13 mouse cellular contexts compared by ENCODE assay signal in the genomic region with DNA sequence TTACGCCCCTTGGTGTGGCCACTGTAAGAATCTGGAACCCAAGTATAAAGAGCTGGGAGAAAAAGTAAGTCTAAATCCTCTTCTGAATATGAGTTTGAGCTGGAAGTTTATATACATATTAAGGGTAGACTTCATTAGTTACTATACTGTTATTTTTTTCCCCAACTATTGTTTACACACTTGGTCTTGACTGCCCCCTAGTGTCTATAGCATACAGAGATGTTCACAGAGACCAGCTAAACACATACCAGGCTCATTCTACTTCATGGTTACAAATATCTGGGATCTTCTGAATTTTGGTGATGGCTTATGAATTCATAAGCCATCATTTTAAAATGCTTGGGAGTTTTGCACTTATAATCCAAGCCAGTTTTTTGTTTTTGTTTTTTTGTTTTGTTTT. TPM values are rescaled to one million over a fixed set of nuclear protein-coding genes. Genes with fewer than 3 reads are reported as not detected.
DNase-seq lines count a peak whose midpoint lies in the region; ATAC-seq and TF ChIP-seq lines count a peak whose summit lies in the region.
"Had no signal": no experiment of that assay in that cellular context is flagged by ENCODE, and none has a peak within 500 bp of the region (broad histone marks: within the 10 kb centered on the region; RNA-seq: fewer than 3 reads in every experiment).

No protein-coding gene starts in this region.

- no peak overlapping the region for H3K4me3 ChIP-seq in liver, adult 2 months (ENCODE audit: insufficient read depth, low read depth, low read length)
- no peak overlapping the region for H3K4me3 ChIP-seq in liver, embryonic 12.5 days
- H3K4me3 ChIP-seq in CH12.LX (replicated peaks in 1 of 3; ENCODE audit: low read depth in 2 of 3, low read length in 2 of 3, poor library complexity in 1 of 3) = no peak overlapping the region
- H3K4me3 ChIP-seq: midbrain, embryonic 12.5 days had no signal

- H3K9ac ChIP-seq in liver, adult 2 months (ENCODE audit: low read depth, low read length) = no peak overlapping the region
- no peak overlapping the region for H3K9ac ChIP-seq in liver, embryonic 12.5 days
- H3K9ac ChIP-seq in CH12.LX (ENCODE audit: insufficient read depth, low read depth) = no peak overlapping the region
- H3K9ac ChIP-seq: midbrain, embryonic 12.5 days had no signal

- in situ Hi-C loops in CH12.LX (cut with MboI; ENCODE audit: low pct_ligation_motif_present, low pct_unique_long_range_greater_than_20kb, low sequenced_read_pairs) = no loop called here

- WGBS in liver, adult 2 months = 85% methylated on average over 1 of the region's 1 CpGs
- WGBS in liver, embryonic 12.5 days (ENCODE audit: insufficient replicate concordance) = 95% methylated on average over 1 of the region's 1 CpGs

- no peaks in the 10 kb centered on the region for H3K79me2 ChIP-seq in liver, adult 2 months (ENCODE audit: control insufficient read depth, insufficient read depth, low read length)
- no peaks in the 10 kb centered on the region for H3K79me2 ChIP-seq in CH12.LX (replicated peaks; ENCODE audit: control insufficient read depth, extremely low read depth, insufficient read depth, poor library complexity, severe bottlenecking)

- peaks cover under 1% of the 10 kb centered on the region; the same call in 1 of the 2 replicates for H3K4me1 ChIP-seq in liver, adult 2 months (ENCODE audit: control insufficient read depth, insufficient read depth, low read length)
- no peaks in the 10 kb centered on the region for H3K4me1 ChIP-seq in liver, embryonic 12.5 days
- no peaks in the 10 kb centered on the region for H3K4me1 ChIP-seq in CH12.LX (ENCODE audit: control insufficient read depth in 1 of 2, insufficient read depth in 2 of 2)
- H3K4me1 ChIP-seq: midbrain, embryonic 12.5 days had no signal

- ATAC-seq in liver, embryonic 12.5 days = no peak

- TF ChIP-seq POLR2A in liver, adult 2 months (IDR thresholded peaks at IDR 0.05; ENCODE audit: extremely low read depth, insufficient read depth, low read length) = no peak
- 0 out of 2 replicates have a peak, but pooled peaks have one; percentile 20 for TF ChIP-seq POLR2A in CH12.LX (IDR thresholded peaks at IDR 0.05; ENCODE audit: low read depth, low read length)

- H3K4me2 ChIP-seq in liver, embryonic 12.5 days = no peak overlapping the region
- no peak overlapping the region for H3K4me2 ChIP-seq in CH12.LX (ENCODE audit: insufficient read depth, low read depth, poor library complexity, severe bottlenecking)
- H3K4me2 ChIP-seq: midbrain, embryonic 12.5 days had no signal

- peak; percentile 45 for TF ChIP-seq RAD21 in CH12.LX (IDR thresholded peaks at IDR 0.05; ENCODE audit: low read depth, low read length)

- no peak overlapping the region for H3K27ac ChIP-seq in liver, adult 2 months (replicated peaks; ENCODE audit: insufficient read depth, low read depth, low read length)
- H3K27ac ChIP-seq in liver, embryonic 12.5 days = no peak overlapping the region
- no peak overlapping the region for H3K27ac ChIP-seq in CH12.LX (ENCODE audit: insufficient read depth, low read depth)
- H3K27ac ChIP-seq: midbrain, embryonic 12.5 days had no signal

- dilution Hi-C loops in CH12.LX (cut with MboI; ENCODE audit: extremely low pct_ligation_motif_present, extremely low pct_unique_long_range_greater_than_20kb, low sequenced_read_pairs) = no loop called here

- peaks cover 82% of the 10 kb centered on the region for H3K36me3 ChIP-seq in liver, adult 2 months (ENCODE audit: control insufficient read depth, insufficient read depth, low read length)
- peaks cover 100% of the 10 kb centered on the region for H3K36me3 ChIP-seq in liver, embryonic 12.5 days
- peaks cover 68 to 91% of the 10 kb centered on the region in 2 experiments for H3K36me3 ChIP-seq in CH12.LX (replicated peaks in 1 of 2; ENCODE audit: control insufficient read depth in 1 of 2, insufficient read depth in 1 of 2, low read length in 1 of 2)

- peak; percentile 28; the same call in 1 of the 2 replicates for TF ChIP-seq CTCF in liver, adult 2 months (IDR thresholded peaks at IDR 0.05; ENCODE audit: low read depth, low read length)
- peak; percentile 38 to 67; a peak in 3 of 4 replicates for TF ChIP-seq CTCF in CH12.LX (conservative IDR thresholded peaks at IDR 0.05 in 1 of 2, IDR thresholded peaks at IDR 0.05 in 1 of 2; ENCODE audit: low read depth in 2 of 2, low read length in 2 of 2)

- TF ChIP-seq EP300 in CH12.LX (IDR thresholded peaks at IDR 0.05; ENCODE audit: low read length) = no peak

- H3K9me3 ChIP-seq in liver, embryonic 12.5 days (replicated peaks) = no peaks in the 10 kb centered on the region
- no peaks in the 10 kb centered on the region for H3K9me3 ChIP-seq in CH12.LX (replicated peaks; ENCODE audit: low read length)
- H3K9me3 ChIP-seq: midbrain, embryonic 12.5 days had no signal

- DNase-seq in liver, adult 2 months (ENCODE audit: extremely low read depth, low read depth, low spot score) = no peak
- peak; percentile 48 for DNase-seq in CH12.LX (ENCODE audit: extremely low read depth)
- DNase-seq in ZHBTc4 (ENCODE audit: low read depth, low spot score) = peak; percentile 64
- DNase-seq in mesoderm, embryonic 11.5 days (ENCODE audit: low read depth, low spot score) = peak; percentile 24
- no peak for DNase-seq in right cerebral cortex, adult 2 months (ENCODE audit: low spot score in 2 of 2)
- DNase-seq in right cerebral cortex, postnatal 36 days (ENCODE audit: low spot score in 2 of 2) = no peak
- DNase-seq: adrenal gland, adult 8-10 months; heart, postnatal 4 days; thymus, adult 18-20 months had no signal

- no peaks in the 10 kb centered on the region for H3K27me3 ChIP-seq in liver, adult 2 months (ENCODE audit: control insufficient read depth, insufficient read depth, low read length)
- H3K27me3 ChIP-seq in liver, embryonic 12.5 days (replicated peaks) = 0 out of 2 replicates have a peak, but pooled peaks cover 3% of the 10 kb centered on the region
- no peaks in the 10 kb centered on the region for H3K27me3 ChIP-seq in CH12.LX (replicated peaks)
- H3K27me3 ChIP-seq: midbrain, embryonic 12.5 days had no signal

TF ChIP-seq in CH12.LX, 34 proteins besides CTCF, POLR2A, EP300 and RAD21:
- no peak for TF ChIP-seq BHLHE40 (IDR thresholded peaks at IDR 0.05; ENCODE audit: low read depth, low read length)
- no peak for TF ChIP-seq CHD2 (IDR thresholded peaks at IDR 0.05; ENCODE audit: low read length)
- TF ChIP-seq NRF1 (IDR thresholded peaks at IDR 0.05; ENCODE audit: low read depth, low read length) = no peak
- peak; percentile 14; the same call in 1 of the 2 replicates for TF ChIP-seq SMC3 (IDR thresholded peaks at IDR 0.05; ENCODE audit: low read depth, low read length)
- TF ChIP-seq ZNF384 (IDR thresholded peaks at IDR 0.05; ENCODE audit: low read depth, low read length) = no peak
- no peak for TF ChIP-seq RCOR1 (conservative IDR thresholded peaks at IDR 0.05; ENCODE audit: low read depth, low read length)
- no peak for TF ChIP-seq GABPA (IDR thresholded peaks at IDR 0.05; ENCODE audit: insufficient replicate concordance, low read depth, low read length)
- no peak for TF ChIP-seq ELF1 (IDR thresholded peaks at IDR 0.05; ENCODE audit: low read depth, low read length)

RNA-seq across cellular contexts. Expression of a gene that starts 9.2 kb away (rescaled TPM):
- 3.2 and 6.0 TPM in 2 replicates for total RNA-seq in liver, adult 2 months (2014; rRNA removed)
- 1.9 and 2.2 TPM in 2 replicates for polyA plus RNA-seq in liver, adult 2 months (2012; rRNA removed)
- polyA plus RNA-seq in liver, embryonic 12.5 days (2016; fragmentation: Nextera tagmentation; extraction: Ambion mirVana) = 1.4 and 1.6 TPM in 2 replicates
- total RNA-seq in CH12.LX (2012; rRNA removed) (0.38 and 1.4 TPM in 2 replicates), CH12.LX (2014; rRNA removed) (2.1 and 2.3 TPM in 2 replicates)
- polyA plus RNA-seq in CH12.LX (2012; ENCODE audit: insufficient read length, low read depth) = 1.0 and 1.5 TPM in 2 replicates
- total RNA-seq: gastrocnemius, adult 18-20 months; left cerebral cortex, adult 8-10 months had no signal

RNA-seq across cellular contexts. Expression of a gene that starts 14.1 kb away (rescaled TPM):
- 56.6 and 81.7 TPM in 2 replicates for total RNA-seq in liver, adult 2 months (2014; rRNA removed)
- polyA plus RNA-seq in liver, adult 2 months (2012; rRNA removed) = 200 and 211 TPM in 2 replicates
- 321 and 334 TPM in 2 replicates for polyA plus RNA-seq in liver, embryonic 12.5 days (2016; fragmentation: Nextera tagmentation; extraction: Ambion mirVana)
- total RNA-seq in CH12.LX (2012; rRNA removed) (164 and 189 TPM in 2 replicates), CH12.LX (2014; rRNA removed) (116 TPM in 2 replicates)
- 222 and 255 TPM in 2 replicates for polyA plus RNA-seq in CH12.LX (2012; ENCODE audit: insufficient read length, low read depth)

RNA-seq across cellular contexts. Expression of a gene that starts 18.2 kb away (rescaled TPM):
- total RNA-seq in liver, adult 2 months (2014; rRNA removed) = 21.1 and 27.4 TPM in 2 replicates
- 3.5 and 4.8 TPM in 2 replicates for polyA plus RNA-seq in liver, adult 2 months (2012; rRNA removed)
- polyA plus RNA-seq in liver, embryonic 12.5 days (2016; fragmentation: Nextera tagmentation; extraction: Ambion mirVana) = 111 and 127 TPM in 2 replicates
- total RNA-seq in CH12.LX (2012; rRNA removed) (15.4 and 23.2 TPM in 2 replicates), CH12.LX (2014; rRNA removed) (11.7 and 13.3 TPM in 2 replicates)
- polyA plus RNA-seq in CH12.LX (2012; ENCODE audit: insufficient read length, low read depth) = 119 and 174 TPM in 2 replicates

RNA-seq across cellular contexts. Expression of a gene that starts 21.3 kb away (rescaled TPM):
- total RNA-seq in liver, adult 2 months (2014; rRNA removed) = 1.3 and 2.9 TPM in 2 replicates
- 1.3 and 2.5 TPM in 2 replicates for polyA plus RNA-seq in liver, adult 2 months (2012; rRNA removed)
- 0.84 and 1.0 TPM in 2 replicates for polyA plus RNA-seq in liver, embryonic 12.5 days (2016; fragmentation: Nextera tagmentation; extraction: Ambion mirVana)
- 0.89 and 1.5 TPM in 2 replicates for total RNA-seq in CH12.LX (2012; rRNA removed)
- 1.2 and 2.2 TPM in 2 replicates for total RNA-seq in CH12.LX (2014; rRNA removed)
- polyA plus RNA-seq in CH12.LX (2012; ENCODE audit: insufficient read length, low read depth) = 1.8 TPM in 2 replicates

RNA-seq across cellular contexts. Expression of a gene that starts 21.3 kb away (rescaled TPM):
- total RNA-seq in liver, adult 2 months (2014; rRNA removed) = 193 and 226 TPM in 2 replicates
- 412 and 434 TPM in 2 replicates for polyA plus RNA-seq in liver, adult 2 months (2012; rRNA removed)
- 353 and 364 TPM in 2 replicates for polyA plus RNA-seq in liver, embryonic 12.5 days (2016; fragmentation: Nextera tagmentation; extraction: Ambion mirVana)
- 54.5 and 86.7 TPM in 2 replicates for total RNA-seq in CH12.LX (2012; rRNA removed)
- total RNA-seq in CH12.LX (2014; rRNA removed) = 169 and 184 TPM in 2 replicates
- 356 and 406 TPM in 2 replicates for polyA plus RNA-seq in CH12.LX (2012; ENCODE audit: insufficient read length, low read depth)

Comparison
In these comparisons a context has a peak if more than half of its experiments do, and no peak if none do; other contexts are left out.
1. RNA of a gene that starts 18.2 kb away (polyA plus RNA-seq): 119 to 174 TPM in CH12.LX and 111 to 127 TPM in liver, embryonic 12.5 days; 3.5 to 4.8 TPM in liver, adult 2 months; every median in the first group is over 10 times any median in the second.
2. DNase-seq: peak in CH12.LX (single experiment), ZHBTc4 (single experiment) and mesoderm, embryonic 11.5 days (single experiment); none in liver, adult 2 months (single experiment), right cerebral cortex, adult 2 months (0 of 2) and right cerebral cortex, postnatal 36 days (0 of 2).